Mouse (Mus musculus) MEL (cell line): ENCODE data around the gene Ptprn2. TPM values are rescaled to one million over a fixed set of nuclear protein-coding genes. Genes with fewer than 3 reads are reported as not detected.

Experiments
- DNase-seq: peaks from one replicate; pipeline ENCODE4 v3.0.0; 2011; ENCODE audit warnings: low read depth, low spot score
- H3K27ac ChIP-seq: 2 replicates; pipeline ENCODE4 v1.5.1; 2012; ENCODE audit warnings: low read depth, mild to moderate bottlenecking, control low read depth, low read length, moderate library complexity; ENCODE audit not compliant: control insufficient read depth
- H3K27me3 ChIP-seq, 2 experiments: fragments of 150-350 bp in 1 of 2; sonication (generic) in 1 of 2; 2 replicates each; pipeline ENCODE4 v1.6.1; 2012; ENCODE audit warnings: low read length in 2 of 2, mild to moderate bottlenecking in 2 of 2, improper control_type of control experiment in 1 of 2, moderate library complexity in 1 of 2; ENCODE audit not compliant: insufficient read depth in 2 of 2, control insufficient read depth in 1 of 2
- H3K36me3 ChIP-seq, 2 experiments: 2 replicates each; pipeline ENCODE4 v1.6.1; 2012 to 2014; ENCODE audit warnings: low read length in 2 of 2, improper control_type of control experiment in 1 of 2, inconsistent platforms in 1 of 2, mild to moderate bottlenecking in 1 of 2; ENCODE audit not compliant: insufficient read depth in 2 of 2, control insufficient read depth in 1 of 2
- H3K4me1 ChIP-seq, 2 experiments: fragments of 150-350 bp in 1 of 2; sonication (generic) in 1 of 2; 2 replicates each; pipeline ENCODE4 v1.6.1; 2012; ENCODE audit warnings: low read length in 2 of 2, improper control_type of control experiment in 1 of 2, mild to moderate bottlenecking in 1 of 2; ENCODE audit not compliant: insufficient read depth in 2 of 2, control insufficient read depth in 1 of 2
- H3K4me3 ChIP-seq, 2 experiments: fragments of 150-350 bp in 1 of 2; sonication (generic) in 1 of 2; 2 replicates each; pipeline ENCODE4 v1.5.1; 2012; ENCODE audit warnings: low read depth in 2 of 2, low read length in 2 of 2, mild to moderate bottlenecking in 2 of 2, moderate library complexity in 2 of 2, control low read depth in 1 of 2, improper control_type of control experiment in 1 of 2; ENCODE audit not compliant: control insufficient read depth in 1 of 2, insufficient read depth in 1 of 2
- H3K79me2 ChIP-seq: 2 replicates; pipeline ENCODE4 v1.6.1; 2012; ENCODE audit warnings: mild to moderate bottlenecking, low read length, moderate library complexity; ENCODE audit not compliant: control insufficient read depth, poor library complexity, insufficient read depth
- H3K9ac ChIP-seq: 2 replicates; pipeline ENCODE4 v1.6.1; 2012; ENCODE audit warnings: low read depth, mild to moderate bottlenecking, control low read depth, low read length, moderate library complexity; ENCODE audit not compliant: control insufficient read depth, poor library complexity, severe bottlenecking
- H3K9me3 ChIP-seq: fragments of 150-350 bp; sonication (generic); replicated peaks from 2 replicates; pipeline ENCODE4 v1.6.1; 2012; ENCODE audit warnings: mild to moderate bottlenecking, low read length, improper control_type of control experiment, moderate library complexity; ENCODE audit not compliant: insufficient read depth
- CHD2 ChIP-seq: IDR thresholded peaks from 2 replicates; pipeline ENCODE4 v1.6.1; 2011; ENCODE audit warnings: low read length, improper control_type of control experiment
- CTCF ChIP-seq, 3 experiments: IDR thresholded peaks in 2 of 3; conservative IDR thresholded peaks in 1 of 3; 2 replicates each; pipeline ENCODE4 v1.5.1; 2011 to 2012; ENCODE audit warnings: low read length in 3 of 3, low read depth in 2 of 3, mild to moderate bottlenecking in 2 of 3, improper control_type of control experiment in 1 of 3, inconsistent platforms in 1 of 3, mixed read lengths in 1 of 3, moderate library complexity in 1 of 3; ENCODE audit not compliant: control insufficient read depth in 1 of 3, insufficient read depth in 1 of 3, poor library complexity in 1 of 3, severe bottlenecking in 1 of 3
- GABPA ChIP-seq: IDR thresholded peaks from 2 replicates; pipeline ENCODE4 v1.6.1; 2012; ENCODE audit warnings: low read depth, mild to moderate bottlenecking, inconsistent platforms, low read length, improper control_type of control experiment, moderate library complexity
- JUND ChIP-seq: IDR thresholded peaks from 2 replicates; pipeline ENCODE4 v1.6.1; 2011; ENCODE audit warnings: low read depth, mild to moderate bottlenecking, improper control_type of control experiment, low read length
- KAT2A ChIP-seq: conservative IDR thresholded peaks from 2 replicates; pipeline ENCODE4 v1.6.1; 2012; ENCODE audit warnings: low read depth, low read length, improper control_type of control experiment, inconsistent platforms
- MAFK ChIP-seq: IDR thresholded peaks from 2 replicates; pipeline ENCODE4 v1.6.1; 2011; ENCODE audit warnings: low read depth, mild to moderate bottlenecking, low read length, improper control_type of control experiment, borderline replicate concordance
- MEF2A ChIP-seq: IDR thresholded peaks from 2 replicates; pipeline ENCODE4 v1.6.1; 2014; ENCODE audit warnings: low read depth, mild to moderate bottlenecking, inconsistent platforms, low read length, improper control_type of control experiment; ENCODE audit not compliant: poor library complexity, insufficient replicate concordance, severe bottlenecking; ENCODE audit errors: extremely low read depth
- MXI1 ChIP-seq: IDR thresholded peaks from 2 replicates; pipeline ENCODE4 v1.6.1; 2011; ENCODE audit warnings: mild to moderate bottlenecking, low read depth, low read length, improper control_type of control experiment
- MYB ChIP-seq: IDR thresholded peaks from 2 replicates; pipeline ENCODE4 v1.6.1; 2011; ENCODE audit warnings: mild to moderate bottlenecking, low read depth, low read length, improper control_type of control experiment
- NELFE ChIP-seq: IDR thresholded peaks from 2 replicates; pipeline ENCODE4 v1.6.1; 2011; ENCODE audit warnings: low read depth, low read length, improper control_type of control experiment
- NRF1 ChIP-seq: IDR thresholded peaks from 2 replicates; pipeline ENCODE4 v1.6.1; 2014; ENCODE audit warnings: low read depth, mild to moderate bottlenecking, inconsistent platforms, low read length, improper control_type of control experiment, moderate library complexity; ENCODE audit not compliant: poor library complexity, insufficient read depth, severe bottlenecking
- POLR2AphosphoS2 ChIP-seq: IDR thresholded peaks from 2 replicates; pipeline ENCODE4 v1.6.1; 2011; ENCODE audit warnings: low read length, improper control_type of control experiment
- POLR2AphosphoS5 ChIP-seq: IDR thresholded peaks from 2 replicates; pipeline ENCODE4 v1.6.1; 2012; ENCODE audit warnings: low read depth, borderline replicate concordance, mild to moderate bottlenecking, inconsistent platforms, low read length, moderate library complexity, mixed read lengths
- RAD21 ChIP-seq: IDR thresholded peaks from 2 replicates; pipeline ENCODE4 v1.6.1; 2011; ENCODE audit warnings: mild to moderate bottlenecking, low read depth, low read length, improper control_type of control experiment
- SIN3A ChIP-seq: IDR thresholded peaks from 2 replicates; pipeline ENCODE4 v1.6.1; 2012; ENCODE audit warnings: low read length, improper control_type of control experiment, inconsistent platforms
- SMC3 ChIP-seq: IDR thresholded peaks from 2 replicates; pipeline ENCODE4 v1.6.1; 2011; ENCODE audit warnings: low read depth, low read length, improper control_type of control experiment
- TAL1 ChIP-seq: IDR thresholded peaks from 2 replicates; pipeline ENCODE4 v1.6.1; 2012; ENCODE audit warnings: mild to moderate bottlenecking, inconsistent platforms, low read length, moderate library complexity, mixed read lengths
- UBTF ChIP-seq: IDR thresholded peaks from 2 replicates; pipeline ENCODE4 v1.6.1; 2012; ENCODE audit warnings: low read depth, mild to moderate bottlenecking, inconsistent platforms, low read length, improper control_type of control experiment, moderate library complexity, borderline replicate concordance; ENCODE audit not compliant: insufficient read depth
- ZC3H11A ChIP-seq: IDR thresholded peaks from 2 replicates; pipeline ENCODE4 v1.6.1; 2012; ENCODE audit warnings: low read depth, mild to moderate bottlenecking, inconsistent platforms, low read length, improper control_type of control experiment
- ZMIZ1 ChIP-seq: IDR thresholded peaks from 2 replicates; pipeline ENCODE4 v1.6.1; 2012; ENCODE audit warnings: low read depth, mild to moderate bottlenecking, inconsistent platforms, low read length, improper control_type of control experiment, moderate library complexity
- polyA plus RNA-seq, 2 experiments: library from polyadenylated mRNA; stranded (reverse) in 1 of 2; unstranded in 1 of 2; fragments of >175 nt in 1 of 2; fragments of >200 nt in 1 of 2; gene quantifications; 2 replicates each; pipeline versions ENCODE4 v1.2.1 to v1.2.4; 2012; ENCODE audit warnings: low replicate concordance in 2 of 2, low read depth in 1 of 2; ENCODE audit not compliant: insufficient read length in 2 of 2, insufficient read depth in 1 of 2, missing spikeins in 1 of 2
- total RNA-seq: library from RNA; depleted of rRNA; stranded (reverse); fragments of 300-350 nt; gene quantifications from 2 replicates; pipeline ENCODE4 v1.2.3, GENCODE M21; 2012

Ptprn2 gene
- total and polyA plus RNA-seq, 3 experiments: not detected

GRCm38 (mm10) chr12:116622665-116623387, 137.3 kb downstream of the Ptprn2 start:
- H3K4me3 ChIP-seq: no peak overlapping the region
- no peaks in the 10 kb centered on the region for H3K79me2 ChIP-seq
- DNase-seq: no peak
- H3K36me3 ChIP-seq: no peaks in the 10 kb centered on the region
- no peak overlapping the region for H3K27ac ChIP-seq
- H3K4me1 ChIP-seq: no peaks in the 10 kb centered on the region
- H3K9ac ChIP-seq: no peak overlapping the region
- H3K27me3 ChIP-seq: no peaks in the 10 kb centered on the region; a peak in 1 of 4 replicates
- no peak for TF ChIP-seq MAFK
- TF ChIP-seq NRF1: no peak
- no peak for TF ChIP-seq GABPA
- H3K9me3 ChIP-seq: no peaks in the 10 kb centered on the region

GRCm38 (mm10) chr12:116625391-116626281, 140.1 kb downstream of the Ptprn2 start:
- Histone ChIP-seq H3K9me3 (no peaks in the 10 kb centered on the region), H3K9ac (no peak overlapping the region), H3K4me1 (no peaks in the 10 kb centered on the region), H3K27me3 (no peaks in the 10 kb centered on the region; a peak in 1 of 4 replicates), H3K36me3 (no peaks in the 10 kb centered on the region), H3K4me3 (no peak overlapping the region), H3K79me2 (no peaks in the 10 kb centered on the region), H3K27ac (no peak overlapping the region)
- peak; percentile 67 for DNase-seq
- TF ChIP-seq CTCF (IDR thresholded peaks at IDR 0.05 in 2 of 3, conservative IDR thresholded peaks at IDR 0.05 in 1 of 3; ENCODE audit: control insufficient read depth in 1 of 3, insufficient read depth in 1 of 3, low read depth in 2 of 3, low read length in 3 of 3, poor library complexity in 1 of 3, severe bottlenecking in 1 of 3) (peak; percentile 71 to 96 (median 85)), MYB (no peak), ZC3H11A (peak; percentile 64; the same call in 1 of the 2 replicates), TAL1 (no peak), CHD2 (no peak), RAD21 (peak; percentile 75), GABPA (no peak), SMC3 (peak; percentile 91), MEF2A (no peak)

GRCm38 (mm10) chr12:116628992-116629391, 143.5 kb downstream of the Ptprn2 start:
- Histone ChIP-seq H3K36me3 (no peaks in the 10 kb centered on the region), H3K27ac (no peak overlapping the region), H3K4me3 (no peak overlapping the region), H3K79me2 (no peaks in the 10 kb centered on the region), H3K9me3 (no peaks in the 10 kb centered on the region), H3K4me1 (no peaks in the 10 kb centered on the region), H3K9ac (no peak overlapping the region), H3K27me3 (no peaks in the 10 kb centered on the region)
- no peak for DNase-seq
- TF ChIP-seq KAT2A: no peak
- no peak for TF ChIP-seq NELFE
- TF ChIP-seq POLR2AphosphoS5: no peak
- TF ChIP-seq MAFK: no peak
- no peak for TF ChIP-seq MXI1
- TF ChIP-seq MYB: no peak
- TF ChIP-seq POLR2AphosphoS2: no peak
- no peak for TF ChIP-seq UBTF
- TF ChIP-seq ZC3H11A: no peak
- no peak for TF ChIP-seq JUND
- TF ChIP-seq MEF2A: no peak
- no peak for TF ChIP-seq ZMIZ1
- no peak for TF ChIP-seq SIN3A
- no peak for TF ChIP-seq CHD2
